Mouse (Mus musculus) left cerebral cortex, postnatal 25 days (tissue): ENCODE results near the gene Trim40. TPM values are rescaled to one million over a fixed set of nuclear protein-coding genes. Genes with fewer than 3 reads are reported as not detected.

Experiments used
- DNase-seq, 2 experiments: peaks; one replicate each; pipeline ENCODE4 v3.0.0; 2022; ENCODE audit warnings: low spot score in 2 of 2, mixed read lengths in 1 of 2
- intact Hi-C: fragments of 180-260 bp; cut with DNase I; formaldehyde crosslinking; loops from one replicate; pipeline ENCODE4 v1.15.1; 2025
- total RNA-seq, 2 experiments: library from RNA; stranded (reverse); gene quantifications; 2 replicates each; pipeline ENCODE4 v1.2.3; 2021

Gene Trim40
- total RNA-seq, result not detected

- DNase-seq, result no peak
- intact Hi-C loops, result loop anchor here (5.0 kb wide), 3 partner anchors 157 to 312 kb away; partner anchors contain the start of genes Gabbr1, Olfr90 and Olfr94
Measured at GRCm38 (mm10) chr17:36890073-36890903, at the start of gene Trim40. Gene Trim40 (minus strand): TSS chr17:36890123.

- no peak for DNase-seq
- intact Hi-C loops, result no loop called here
Measured at GRCm38 (mm10) chr17:36938056-36938455, 48.1 kb upstream of the Trim40 start.

- no peak for DNase-seq
- intact Hi-C loops, result no loop called here
Measured at GRCm38 (mm10) chr17:36931806-36932205, 41.9 kb upstream of the Trim40 start.

GRCm38 (mm10) chr17:36931130-36931529, 41.2 kb upstream of the Trim40 start:
- intact Hi-C loops, result no loop called here
- peak in 1 of 2 experiments; percentile 76 for DNase-seq

DNA sequence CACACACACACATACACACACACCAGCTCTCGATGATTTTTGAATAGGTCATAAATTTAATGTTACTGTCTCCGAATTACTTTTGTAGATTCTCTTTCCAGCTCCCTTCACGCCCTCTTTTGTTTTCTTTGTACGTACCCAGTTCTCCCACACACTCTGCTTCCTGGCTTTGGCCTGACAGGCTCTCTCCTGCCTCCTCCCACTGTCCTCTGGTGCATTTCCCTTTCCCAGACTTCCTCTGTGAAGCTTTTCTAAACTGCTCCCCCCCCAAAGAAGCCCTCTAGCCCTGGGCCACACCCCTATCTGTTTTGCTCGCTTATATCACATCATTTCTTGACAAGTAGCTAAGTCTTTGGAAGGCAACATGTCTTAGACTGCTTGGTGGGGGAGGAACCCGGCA, 40.3 kb upstream of the Trim40 start:
- intact Hi-C loops, result no loop called here
- peak in 1 of 2 experiments; percentile 27 for DNase-seq

GRCm38 (mm10) chr17:36929236-36929932, 39.5 kb upstream of the Trim40 start:
- peak in 1 of 2 experiments; percentile 62 for DNase-seq
- intact Hi-C loops, result no loop called here

- DNase-seq, result no peak
- intact Hi-C loops, result no loop called here
Measured at GRCm38 (mm10) chr17:36927496-36928120, 37.7 kb upstream of the Trim40 start.

DNA sequence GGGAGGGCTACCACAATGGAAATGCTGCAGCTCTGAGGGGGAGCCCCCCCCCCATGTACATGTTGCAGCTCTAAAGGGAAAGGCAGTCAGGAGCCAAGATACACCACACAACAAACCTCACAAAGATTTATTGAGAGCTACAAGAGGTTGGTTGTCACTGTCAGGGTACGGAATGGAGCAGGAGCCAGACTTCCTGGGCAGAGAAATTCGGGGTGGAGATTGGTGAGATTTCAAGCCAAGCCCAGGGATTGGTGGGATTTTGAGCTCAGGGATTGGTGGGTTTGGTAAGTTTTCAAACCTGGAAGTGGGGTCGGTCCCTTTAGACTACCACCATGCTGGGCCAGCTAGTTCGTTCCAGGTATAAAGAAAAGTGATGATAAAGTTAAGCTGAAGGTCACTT, 33.6 kb upstream of the Trim40 start:
- intact Hi-C loops, result no loop called here
- DNase-seq, result no peak

DNA sequence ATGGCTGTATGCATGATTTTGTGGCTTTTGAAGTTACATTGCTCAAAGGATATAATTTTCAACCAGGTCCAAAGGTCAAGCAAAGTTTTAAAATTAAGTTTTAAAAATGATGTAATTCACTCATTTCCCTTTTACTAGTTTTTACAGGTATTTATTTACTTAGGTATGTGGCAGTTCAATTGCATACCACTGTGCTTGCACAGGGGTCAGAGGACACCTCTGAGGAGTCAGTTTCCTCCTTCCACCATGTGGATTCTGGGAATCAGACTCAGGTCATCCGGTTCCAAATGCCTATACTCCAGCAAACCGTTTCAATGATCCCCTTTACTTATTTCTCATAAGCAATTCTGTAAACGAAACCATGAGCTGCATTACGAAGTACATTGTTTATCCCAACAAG, 32.8 kb upstream of the Trim40 start:
- intact Hi-C loops, result no loop called here
- DNase-seq, result no peak

GRCm38 (mm10) chr17:36920239-36920638, 30.3 kb upstream of the Trim40 start:
- DNase-seq, result no peak
- intact Hi-C loops, result no loop called here

GRCm38 (mm10) chr17:36915076-36915475, 25.2 kb upstream of the Trim40 start:
- intact Hi-C loops, result loop anchor here (1.0 to 2.0 kb wide), 2 partner anchors 22 to 132 kb away; no protein-coding TSS in a partner anchor
- DNase-seq, result peak; percentile 60 to 62

DNA sequence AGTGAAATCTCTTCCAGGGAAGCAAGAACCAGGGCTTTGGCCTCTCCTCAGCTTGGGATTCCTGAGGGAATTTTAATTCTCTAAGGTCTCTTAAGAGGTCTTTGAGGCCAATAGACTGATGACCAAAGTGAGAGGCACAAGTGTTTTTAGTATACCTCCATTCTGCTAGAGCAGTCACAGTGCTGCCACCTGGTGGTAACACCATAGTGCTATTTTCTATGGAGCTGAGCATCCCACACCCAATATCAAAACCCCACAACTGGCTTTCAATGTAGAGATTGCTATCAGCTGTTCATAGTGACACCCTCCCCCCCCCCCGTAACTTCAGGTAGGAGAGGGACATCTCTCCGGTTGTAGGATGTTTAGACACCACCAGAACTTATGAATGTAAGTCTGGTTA, 24.2 kb upstream of the Trim40 start:
- peak; percentile 76 to 83 for DNase-seq
- intact Hi-C loops, result loop anchor here (2.0 to 5.0 kb wide), 2 partner anchors 21 to 83 kb away; no protein-coding TSS in a partner anchor

DNA sequence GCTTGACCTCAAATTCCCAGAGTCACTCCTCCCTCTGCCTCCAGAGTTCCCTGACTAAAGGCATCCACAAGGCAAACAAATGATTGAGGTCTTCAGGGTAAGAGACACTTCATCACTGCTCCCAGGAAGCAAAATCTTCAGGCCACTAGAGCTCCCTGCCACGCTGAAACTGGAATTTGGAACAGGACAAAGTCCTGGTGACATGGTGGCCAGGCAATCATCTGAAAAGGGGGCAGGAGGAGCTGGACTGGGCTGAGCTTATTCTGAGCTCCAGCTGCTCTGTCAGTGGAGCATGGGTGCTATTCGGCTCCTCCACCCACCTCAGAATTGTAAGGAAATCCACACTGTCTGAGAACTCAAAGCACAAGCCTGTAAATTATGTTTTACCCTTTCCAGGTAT, 22.1 kb upstream of the Trim40 start:
- no peak for DNase-seq
- intact Hi-C loops, result loop anchor here (5.0 kb wide), 1 partner anchor 85 kb away; no protein-coding TSS in a partner anchor

- intact Hi-C loops, result loop anchor here (5.0 kb wide), 1 partner anchor 87 kb away; no protein-coding TSS in a partner anchor
Measured at GRCm38 (mm10) chr17:36909802-36910201, 19.9 kb upstream of the Trim40 start.

DNA sequence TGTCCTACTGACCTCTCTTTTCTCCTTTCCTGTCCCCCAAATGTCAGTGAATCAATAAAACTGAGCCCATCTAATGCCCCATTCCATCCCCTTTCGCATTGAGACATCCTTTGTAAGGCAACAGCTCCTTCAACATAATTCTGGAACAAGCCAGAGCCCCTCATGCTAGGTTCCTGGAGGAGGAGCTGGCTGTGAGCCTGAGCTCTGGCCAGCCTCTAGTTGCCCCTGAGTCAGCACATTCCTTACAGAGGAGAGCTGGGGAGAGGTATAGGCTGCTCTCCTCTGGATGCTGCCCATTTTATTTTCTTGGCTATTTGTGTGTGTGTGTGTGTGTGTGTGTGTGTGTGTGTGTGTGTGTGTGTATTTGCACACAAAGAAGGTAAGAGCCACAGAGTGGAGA, 18.3 kb upstream of the Trim40 start:
- intact Hi-C loops, result no loop called here
- no peak for DNase-seq

More at GRCm38 (mm10) chr17:36909802-36910201, 19.9 kb upstream of the Trim40 start:
- no peak for DNase-seq

- DNase-seq, result no peak
- intact Hi-C loops, result no loop called here
Measured at GRCm38 (mm10) chr17:36903651-36904050, 13.7 kb upstream of the Trim40 start.

- intact Hi-C loops, result no loop called here
- no peak for DNase-seq
Measured at GRCm38 (mm10) chr17:36900691-36901090, 10.8 kb upstream of the Trim40 start.

DNA sequence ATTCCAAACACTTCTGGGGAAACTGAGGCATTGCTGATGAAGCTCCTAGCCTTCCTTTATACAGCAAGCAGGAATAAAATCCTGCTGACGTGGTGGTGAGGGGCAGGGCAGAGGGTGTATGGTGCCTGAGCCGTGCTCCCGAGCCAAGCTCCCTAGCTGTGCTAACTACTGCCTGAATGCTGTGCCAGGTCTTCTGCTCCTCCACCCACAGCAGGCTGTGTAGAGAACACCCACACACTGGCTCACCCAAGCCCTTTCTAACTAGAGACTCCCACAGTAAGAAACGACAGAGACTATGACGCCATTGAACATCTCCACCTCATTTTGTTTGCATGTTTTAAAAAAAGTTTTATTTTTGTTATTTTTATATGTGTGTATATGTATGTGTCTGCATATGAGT, 10.1 kb upstream of the Trim40 start:
- DNase-seq, result peak; percentile 12 to 79
- intact Hi-C loops, result no loop called here

DNA sequence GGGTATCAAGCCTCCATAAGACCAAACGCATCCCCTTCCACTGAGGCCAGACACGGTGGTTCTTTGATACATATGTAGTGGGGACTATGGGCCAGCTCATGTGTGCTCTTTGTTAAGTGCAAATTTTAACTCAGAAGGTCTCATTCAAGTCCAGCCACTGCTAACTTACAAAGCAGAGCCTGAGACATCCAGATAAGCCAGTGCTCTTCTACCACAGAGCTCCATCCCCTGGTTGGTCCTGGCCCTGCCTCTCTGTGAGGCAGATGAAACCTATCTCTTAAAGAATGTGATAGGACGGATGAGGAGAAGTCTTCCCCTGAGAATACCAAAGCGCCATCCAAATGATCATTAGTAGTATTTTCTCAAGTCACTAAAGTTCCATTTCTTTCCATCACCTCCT, 9.5 kb upstream of the Trim40 start:
- no peak for DNase-seq
- intact Hi-C loops, result no loop called here

DNA sequence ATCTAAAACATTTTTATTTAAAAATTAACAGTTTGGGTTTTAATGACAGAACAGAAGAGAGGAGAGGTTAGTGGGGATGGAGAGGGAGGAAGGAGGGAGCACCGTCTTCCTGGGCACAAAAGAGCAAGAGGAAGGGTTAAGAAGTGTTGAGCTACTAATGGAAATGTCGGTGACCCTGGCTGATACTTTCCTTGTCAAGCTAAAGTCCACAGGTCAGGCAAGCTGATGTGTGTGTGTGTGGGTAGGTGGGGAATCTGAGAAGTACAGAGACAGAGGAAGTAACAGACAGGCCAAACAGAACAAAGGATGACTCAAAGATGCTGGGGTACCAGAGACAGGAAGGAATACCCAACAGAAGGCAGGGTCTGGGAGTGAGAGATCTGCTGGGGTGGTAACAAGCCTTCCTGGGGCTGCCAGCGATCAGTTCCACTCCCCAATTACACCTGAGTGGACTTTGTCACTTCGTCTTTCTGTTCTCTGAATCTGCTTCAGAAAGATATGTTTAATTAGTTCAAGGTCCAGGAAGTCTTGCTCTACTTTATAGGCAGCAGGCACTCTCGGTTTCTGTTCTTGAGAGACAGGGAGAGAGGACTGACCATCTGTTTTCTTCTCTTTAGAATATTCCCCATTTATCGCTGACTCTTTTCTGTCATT, 7.8 kb upstream of the Trim40 start, which contains the start of gene Trim31:
Gene Trim31, plus strand, starts transcription at position 567 of the 654 bp plus-strand sequence.
- no peak for DNase-seq
- intact Hi-C loops, result no loop called here
